Mouse (Mus musculus): ENCODE measurements at regions not wholly inside any gene's neighbourhood (a gene's known extent, or its start where the extent isn't known, plus 50 kb on each side); places are given as distances from the start of the nearest gene placed in this dataset.

DNA sequence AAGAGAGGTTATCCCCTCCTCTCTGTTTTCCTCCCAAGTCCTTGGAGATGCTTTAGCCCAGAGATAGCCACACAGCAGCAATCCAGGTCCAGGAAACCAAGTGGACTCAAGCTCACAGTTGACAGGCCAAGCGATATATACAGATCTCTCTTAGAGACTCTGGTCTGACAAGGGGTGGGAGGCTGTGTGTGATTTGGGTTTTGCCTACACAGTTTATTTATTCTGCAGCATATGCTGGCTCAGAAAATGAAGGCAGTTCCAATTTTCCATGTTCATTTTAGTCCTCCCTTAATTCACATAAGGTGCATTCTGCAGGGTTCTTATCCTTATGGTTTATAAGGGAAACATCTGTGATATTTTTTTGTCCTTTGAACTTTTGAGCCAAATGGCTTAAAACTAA, 595.0 kb upstream of the Apob start:
- ATAC-seq (replicated peaks; ENCODE audit: low FRiP score, low TSS enrichment, poor library complexity, severe bottlenecking) = no peak

DNA sequence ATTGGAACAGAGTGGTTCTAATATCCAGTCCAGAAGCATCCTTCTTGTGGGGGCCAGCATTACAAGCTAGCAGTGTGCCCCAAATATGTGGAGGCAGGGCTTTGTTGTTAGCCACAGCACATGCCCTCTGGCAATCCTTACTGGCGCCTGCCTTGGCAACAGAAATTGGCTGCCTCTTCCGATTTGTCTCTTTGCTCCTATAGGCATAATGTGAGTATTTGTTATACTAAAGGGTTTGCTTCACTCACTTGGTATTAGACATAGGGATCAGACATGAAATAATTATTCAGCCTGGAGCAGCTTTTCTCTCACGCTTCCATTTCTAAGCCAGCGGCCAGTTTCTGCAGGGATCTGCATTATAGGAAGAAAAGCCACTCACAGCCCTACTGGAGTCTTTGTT, 573.6 kb upstream of the Apob start:
- ATAC-seq (replicated peaks; ENCODE audit: low FRiP score, low TSS enrichment, poor library complexity, severe bottlenecking) = no peak

DNA sequence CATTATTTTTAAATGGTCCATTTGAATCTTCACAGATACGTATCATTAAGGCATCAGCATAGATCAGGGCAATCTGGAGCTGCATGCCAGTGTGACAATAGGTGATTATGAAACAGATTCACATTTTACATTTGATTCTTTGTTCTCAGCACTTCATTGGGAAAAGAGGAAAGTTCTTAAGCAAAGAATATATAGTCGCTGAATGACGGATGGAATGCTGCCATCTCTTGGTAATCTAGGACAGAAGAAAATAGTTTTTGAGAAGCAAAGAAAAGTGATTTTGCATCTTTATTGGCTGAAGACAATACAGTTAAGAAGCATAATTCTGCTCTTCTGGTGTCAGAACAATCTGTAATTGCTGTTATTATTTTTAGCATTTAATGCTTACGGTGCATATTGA, 565.6 kb upstream of the Apob start:
- ATAC-seq (replicated peaks; ENCODE audit: low FRiP score, low TSS enrichment, poor library complexity, severe bottlenecking) = no peak

DNA sequence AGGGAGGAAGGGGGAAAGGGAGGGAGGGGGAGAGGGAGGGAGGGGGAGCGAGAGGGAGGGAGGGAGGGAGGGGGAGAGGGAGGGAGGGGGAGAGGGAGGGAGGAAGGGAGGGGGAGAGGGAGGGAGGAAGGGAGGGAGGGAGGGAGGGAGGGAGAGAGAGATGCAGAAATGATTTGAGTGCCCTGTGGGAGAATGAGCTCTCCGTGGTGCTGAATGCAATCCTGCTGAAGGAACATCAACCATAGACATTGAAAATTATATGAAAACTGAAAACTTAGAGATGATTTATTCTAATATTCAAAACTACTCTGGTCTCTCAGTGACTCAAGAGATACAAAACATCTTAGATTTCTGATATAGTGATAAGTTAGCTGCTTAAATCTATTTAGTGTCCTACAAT, 557.2 kb upstream of the Apob start:
- no peak for ATAC-seq (replicated peaks; ENCODE audit: low FRiP score, low TSS enrichment, poor library complexity, severe bottlenecking)

DNA sequence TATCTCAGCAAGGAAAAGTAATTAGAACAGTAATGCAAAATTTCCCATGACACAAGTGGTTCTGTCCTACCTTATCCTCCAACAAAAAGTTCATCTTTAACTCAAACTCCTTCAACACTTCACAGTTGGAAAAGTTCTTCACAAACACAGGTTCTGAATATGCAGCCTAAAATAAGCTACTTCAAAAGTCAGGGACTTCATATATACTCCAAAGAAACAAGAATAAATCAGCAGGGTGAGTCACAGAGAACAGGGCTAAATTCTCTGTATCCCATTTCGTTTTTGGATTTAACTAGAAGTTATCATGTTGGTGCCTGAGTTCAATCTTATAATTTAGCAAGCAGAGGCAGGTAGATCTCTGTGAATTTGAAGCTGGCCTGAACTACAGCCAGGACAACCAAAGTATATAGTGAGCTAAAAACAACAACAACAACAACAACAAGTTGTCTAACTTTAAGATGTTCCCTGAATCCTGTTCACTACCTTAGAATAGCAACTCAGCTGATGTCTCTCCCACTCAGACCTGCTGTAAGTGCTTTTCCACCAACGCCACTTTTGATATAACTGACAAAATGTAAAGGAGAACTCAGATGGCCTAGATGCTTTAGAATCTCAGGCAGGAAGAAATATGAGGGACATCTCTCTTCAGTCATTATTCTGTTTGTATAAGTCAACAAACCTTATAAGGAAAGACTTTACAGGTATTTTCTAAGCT, 555.5 kb upstream of the Apob start:
- ATAC-seq (replicated peaks; ENCODE audit: low FRiP score, low TSS enrichment, poor library complexity, severe bottlenecking) = no peak

DNA sequence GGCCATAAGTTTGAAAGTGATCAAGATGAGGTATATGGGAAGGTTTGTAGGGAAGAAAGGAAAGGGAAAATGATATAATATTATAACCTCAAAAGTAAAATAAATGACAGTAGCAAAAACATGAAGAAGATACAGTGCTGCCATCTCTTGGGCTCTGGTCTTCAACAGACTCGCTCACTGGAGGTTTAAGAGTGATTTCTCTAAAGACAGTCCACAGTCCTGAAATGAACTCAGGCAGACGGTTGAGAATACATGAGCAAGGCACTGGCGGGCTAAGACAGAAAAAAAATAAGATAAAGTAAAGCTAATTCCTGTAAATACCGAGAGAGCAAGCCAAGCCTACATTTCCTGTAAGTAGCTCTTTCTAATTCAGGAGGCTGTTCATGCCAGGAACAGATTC, 546.5 kb upstream of the Apob start:
- ATAC-seq (replicated peaks; ENCODE audit: low FRiP score, low TSS enrichment, poor library complexity, severe bottlenecking) = no peak

DNA sequence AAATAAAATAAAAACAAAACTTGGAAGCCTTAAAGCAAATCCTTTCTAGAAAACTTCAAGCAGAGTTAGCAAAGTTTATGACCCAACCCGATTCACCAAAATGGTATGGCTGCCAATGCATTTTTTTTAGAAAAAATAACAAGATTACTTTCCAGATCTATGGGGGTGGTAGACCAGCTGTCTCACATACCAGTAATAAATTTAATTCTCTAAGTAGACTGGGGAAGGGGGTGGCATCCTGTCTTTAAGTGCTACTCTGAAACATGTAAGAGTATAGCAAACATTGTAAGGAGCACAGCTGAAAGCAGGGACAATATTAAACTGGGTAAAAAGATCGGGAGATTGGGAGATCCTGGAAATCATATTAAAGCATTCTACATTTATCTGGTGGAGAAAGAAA, 532.2 kb upstream of the Apob start:
- no peak for ATAC-seq (replicated peaks; ENCODE audit: low FRiP score, low TSS enrichment, poor library complexity, severe bottlenecking)

DNA sequence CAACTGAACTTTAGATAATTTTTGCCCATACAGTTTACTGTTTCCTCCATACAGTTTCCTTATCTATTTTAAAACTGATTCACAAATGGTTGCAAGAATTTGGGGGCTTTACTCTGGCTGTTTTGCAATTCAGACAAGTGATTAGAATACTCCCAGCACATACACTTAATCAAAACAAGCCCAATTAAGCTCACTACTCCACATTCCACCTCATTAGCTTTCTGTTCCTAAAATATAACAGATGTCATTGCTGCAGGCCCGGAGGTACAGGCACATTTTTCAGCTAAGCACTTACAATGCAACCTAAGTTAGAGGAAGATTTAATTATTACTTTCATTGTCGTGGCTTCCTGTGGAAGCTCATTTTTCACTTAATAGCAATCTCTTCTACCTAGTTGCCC, 526.9 kb upstream of the Apob start:
- ATAC-seq (replicated peaks; ENCODE audit: low FRiP score, low TSS enrichment, poor library complexity, severe bottlenecking) = no peak

DNA sequence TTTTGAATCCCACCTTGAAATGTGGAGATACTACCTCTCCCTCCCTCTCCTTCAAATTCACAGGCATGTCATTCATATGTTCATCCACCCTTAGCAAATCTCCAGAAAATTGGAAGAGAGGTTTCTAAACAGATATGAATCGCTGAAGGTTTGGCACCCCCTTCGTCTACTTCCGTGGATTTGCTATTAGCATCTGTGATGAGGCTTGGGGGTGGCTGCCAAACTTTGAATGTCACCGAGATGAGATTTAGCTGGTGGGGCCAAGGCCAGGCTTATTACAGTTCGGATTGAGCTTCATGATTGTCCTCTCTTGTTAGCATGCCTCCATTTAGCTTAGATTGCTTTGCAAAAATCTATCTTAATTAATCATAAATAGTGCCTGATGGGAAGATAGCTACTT, 520.4 kb upstream of the Apob start:
- ATAC-seq (replicated peaks; ENCODE audit: low FRiP score, low TSS enrichment, poor library complexity, severe bottlenecking) = no peak

DNA sequence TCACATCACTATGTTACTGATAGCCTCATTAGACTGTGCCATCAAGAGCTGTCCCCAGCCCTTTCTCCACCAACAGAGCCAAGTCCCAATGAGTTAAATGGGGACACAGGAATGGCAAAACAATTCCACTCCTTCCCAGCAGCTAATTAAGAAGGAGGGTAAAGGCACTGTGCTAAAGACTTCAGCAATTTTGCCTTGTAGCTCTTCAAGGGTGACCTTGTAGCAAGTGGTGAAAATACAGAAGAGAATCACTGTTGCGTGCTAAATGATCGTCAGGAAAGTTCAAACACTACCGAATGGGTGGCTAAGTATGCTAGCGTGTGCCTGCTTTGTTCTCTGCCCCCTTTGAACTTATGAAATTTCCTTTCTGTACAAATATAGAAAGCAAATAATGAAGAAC, 519.9 kb upstream of the Apob start:
- ATAC-seq (replicated peaks; ENCODE audit: low FRiP score, low TSS enrichment, poor library complexity, severe bottlenecking) = no peak

DNA sequence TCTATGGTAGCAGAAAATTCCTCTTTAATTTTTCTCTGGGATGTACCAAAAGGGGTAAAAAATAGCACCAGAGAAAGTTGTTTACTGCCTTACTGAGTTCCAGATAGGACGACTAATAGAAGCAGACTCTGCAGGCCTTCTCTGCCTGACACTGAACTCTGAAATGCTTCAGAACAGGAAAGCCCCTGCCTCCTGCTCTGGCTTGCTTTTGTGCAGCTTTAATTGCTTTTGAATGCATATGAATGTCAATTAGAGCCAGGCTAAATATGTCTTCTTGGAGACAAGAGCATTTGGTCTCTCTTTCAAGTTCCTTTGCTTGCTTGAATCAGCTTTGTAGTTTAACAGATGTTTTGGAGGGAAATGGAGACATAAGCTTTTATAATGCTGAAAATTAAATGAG, 512.5 kb upstream of the Apob start:
- ATAC-seq (replicated peaks; ENCODE audit: low FRiP score, low TSS enrichment, poor library complexity, severe bottlenecking) = no peak

DNA sequence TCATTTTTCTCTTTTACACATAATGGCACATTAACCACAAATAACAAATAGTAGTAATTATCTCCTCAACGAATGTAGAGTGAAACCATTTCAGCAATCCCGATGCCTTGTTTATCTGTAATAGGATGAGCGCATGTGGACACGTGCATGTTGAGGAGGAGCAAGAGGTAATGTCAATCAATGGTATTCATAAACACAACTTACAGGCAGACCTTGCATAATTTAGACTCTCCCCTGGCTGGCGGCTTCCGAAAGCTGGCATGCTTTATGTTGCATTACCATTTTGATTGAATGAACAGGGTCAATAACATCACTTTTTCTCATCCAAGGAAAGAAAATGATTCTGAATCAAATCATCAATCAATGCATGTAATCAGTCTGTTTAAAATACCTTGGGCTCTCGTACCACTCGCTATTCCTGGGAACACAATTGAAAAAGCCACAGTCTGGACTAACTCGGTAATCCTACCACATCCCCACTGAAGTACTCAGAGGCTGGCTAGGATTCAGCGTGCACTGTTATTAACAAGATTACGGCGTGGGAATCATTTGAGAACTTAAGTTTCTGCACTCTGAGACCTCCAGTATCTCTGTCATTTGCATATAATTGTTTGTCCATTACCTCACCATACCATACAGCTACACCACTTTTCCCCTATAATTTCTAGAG, 464.7 kb upstream of the Apob start:
- no peak for ATAC-seq (replicated peaks; ENCODE audit: low FRiP score, low TSS enrichment, poor library complexity, severe bottlenecking)

DNA sequence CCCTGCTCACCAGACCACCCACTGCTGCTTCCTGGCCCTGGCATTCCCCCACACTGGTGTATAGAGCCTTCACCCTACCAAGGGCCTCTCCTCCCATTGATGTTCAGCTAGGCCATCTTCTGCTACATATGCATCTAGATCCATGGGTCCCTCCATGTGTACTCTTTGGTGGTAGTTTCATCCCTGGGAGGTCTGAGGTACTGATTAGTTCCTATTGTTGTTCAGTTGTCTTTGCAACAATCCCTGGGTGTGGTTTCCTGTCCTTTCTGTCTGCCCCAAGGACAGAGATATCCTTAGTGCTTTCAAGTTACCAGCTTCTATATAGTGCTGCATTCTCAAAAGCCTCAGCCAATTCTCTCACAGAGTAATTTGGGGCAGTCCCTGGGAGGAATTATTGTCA, 440.1 kb upstream of the Apob start:
- ATAC-seq (replicated peaks; ENCODE audit: low FRiP score, low TSS enrichment, poor library complexity, severe bottlenecking) = no peak

DNA sequence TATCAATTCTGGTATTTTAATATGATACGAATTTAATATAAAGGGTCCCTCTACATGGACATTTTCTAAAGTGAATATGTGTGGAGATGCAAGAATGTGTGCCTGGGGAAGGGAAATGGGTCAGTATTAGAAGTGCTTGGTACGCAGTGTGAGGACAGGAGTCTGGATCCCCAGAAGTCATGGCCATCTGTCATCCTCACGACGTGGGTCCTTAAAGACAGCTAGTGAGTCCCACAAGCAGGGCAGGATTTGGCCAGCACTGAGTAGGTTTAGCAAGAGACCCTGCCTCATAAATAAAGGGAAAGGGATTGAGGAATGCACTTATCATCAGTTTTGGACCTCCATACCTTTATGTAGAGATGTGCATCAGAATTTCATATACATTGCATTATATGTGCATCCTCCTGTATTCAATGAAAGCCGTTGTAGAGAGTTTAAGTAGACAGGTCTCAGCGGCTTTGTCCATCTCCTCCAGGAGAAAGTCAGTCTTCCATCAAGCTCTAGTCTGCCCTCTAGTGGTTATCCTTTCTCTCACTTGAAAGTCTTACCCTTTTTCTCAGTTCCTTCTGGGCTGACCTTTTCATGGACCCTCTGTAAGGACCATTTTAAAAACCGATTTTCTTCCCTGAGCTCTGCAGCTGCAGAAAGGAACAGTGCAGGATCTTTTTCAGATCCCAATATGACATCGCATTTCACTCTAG, 434.0 kb upstream of the Apob start:
- no peak for ATAC-seq (replicated peaks; ENCODE audit: low FRiP score, low TSS enrichment, poor library complexity, severe bottlenecking)

DNA sequence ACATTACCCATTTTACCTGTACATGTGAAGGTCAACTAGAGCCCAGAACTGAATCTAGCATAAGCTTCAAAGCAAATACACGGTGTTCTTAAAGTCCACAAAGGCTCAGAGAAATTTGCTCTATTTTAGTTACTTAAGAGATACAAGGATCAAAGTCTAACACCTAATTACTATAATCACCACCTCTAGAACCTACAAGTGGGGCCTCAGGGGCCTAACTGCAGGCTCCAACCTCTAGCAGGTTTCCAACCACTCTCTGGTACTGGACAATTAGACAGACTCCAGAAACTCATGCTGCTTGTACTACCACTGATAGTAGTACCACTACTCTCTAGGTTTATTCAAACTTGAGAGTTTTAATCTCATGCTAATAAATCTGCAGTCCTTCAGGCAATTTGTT, 428.7 kb upstream of the Apob start:
- ATAC-seq (replicated peaks; ENCODE audit: low FRiP score, low TSS enrichment, poor library complexity, severe bottlenecking) = no peak

DNA sequence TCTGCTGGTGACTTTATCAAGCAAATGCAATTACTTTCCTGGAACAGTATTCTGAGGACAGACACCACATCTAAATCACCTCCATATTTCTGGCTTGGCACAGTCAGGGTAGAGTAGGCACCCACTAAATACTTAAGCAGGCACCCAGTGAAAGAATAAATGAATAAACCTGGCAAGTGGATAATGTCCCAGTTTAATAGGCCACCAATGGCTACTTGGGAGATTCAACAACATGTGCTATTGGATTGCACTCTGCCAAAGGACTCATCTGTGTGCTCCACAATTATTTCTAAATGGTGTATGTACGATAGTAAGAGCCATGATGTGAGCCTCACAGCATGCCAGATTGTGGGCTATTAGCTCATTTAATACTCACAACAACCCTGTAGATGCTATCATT, 417.2 kb upstream of the Apob start:
- no peak for ATAC-seq (replicated peaks; ENCODE audit: low FRiP score, low TSS enrichment, poor library complexity, severe bottlenecking)

DNA sequence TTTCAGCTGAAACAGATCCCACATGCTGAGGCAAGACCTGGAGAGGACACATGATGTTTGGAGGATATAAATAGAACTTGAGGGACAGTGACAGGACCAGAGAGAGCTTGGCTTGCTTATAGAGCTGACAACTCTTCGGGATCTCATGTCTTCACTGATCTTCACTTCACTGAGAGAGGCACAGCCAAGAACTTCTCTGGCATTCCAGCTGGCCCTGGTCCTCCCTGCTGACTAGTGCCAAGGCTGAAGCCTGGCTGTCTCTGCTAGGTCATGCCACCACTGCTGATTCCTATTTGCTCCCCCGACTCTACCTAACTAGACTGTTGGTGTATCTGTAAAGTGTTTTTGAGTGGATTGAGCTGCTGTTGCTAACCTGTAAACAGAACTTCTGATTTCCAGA, 401.4 kb upstream of the Apob start:
- ATAC-seq (replicated peaks; ENCODE audit: low FRiP score, low TSS enrichment, poor library complexity, severe bottlenecking) = no peak

DNA sequence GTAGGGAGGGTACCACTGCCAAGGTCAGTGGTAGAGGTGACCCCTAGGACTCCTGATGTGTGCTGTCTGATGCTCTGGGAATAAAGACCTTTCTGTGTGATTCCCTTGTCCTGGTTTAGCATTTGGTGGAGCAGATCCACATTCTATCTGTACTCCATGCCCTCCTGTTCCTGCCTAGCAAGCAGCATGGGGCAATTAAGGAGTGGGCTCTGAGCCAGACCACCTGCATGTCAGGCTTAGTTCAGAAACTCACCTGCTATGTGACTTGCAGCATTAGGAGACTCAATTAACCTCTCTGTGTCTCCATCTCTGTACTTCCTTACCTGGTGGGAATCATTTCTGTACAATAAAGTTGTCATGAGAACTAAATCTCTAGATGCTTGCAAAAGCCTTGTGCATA, 389.9 kb upstream of the Apob start:
- no peak for ATAC-seq (replicated peaks; ENCODE audit: low FRiP score, low TSS enrichment, poor library complexity, severe bottlenecking)

DNA sequence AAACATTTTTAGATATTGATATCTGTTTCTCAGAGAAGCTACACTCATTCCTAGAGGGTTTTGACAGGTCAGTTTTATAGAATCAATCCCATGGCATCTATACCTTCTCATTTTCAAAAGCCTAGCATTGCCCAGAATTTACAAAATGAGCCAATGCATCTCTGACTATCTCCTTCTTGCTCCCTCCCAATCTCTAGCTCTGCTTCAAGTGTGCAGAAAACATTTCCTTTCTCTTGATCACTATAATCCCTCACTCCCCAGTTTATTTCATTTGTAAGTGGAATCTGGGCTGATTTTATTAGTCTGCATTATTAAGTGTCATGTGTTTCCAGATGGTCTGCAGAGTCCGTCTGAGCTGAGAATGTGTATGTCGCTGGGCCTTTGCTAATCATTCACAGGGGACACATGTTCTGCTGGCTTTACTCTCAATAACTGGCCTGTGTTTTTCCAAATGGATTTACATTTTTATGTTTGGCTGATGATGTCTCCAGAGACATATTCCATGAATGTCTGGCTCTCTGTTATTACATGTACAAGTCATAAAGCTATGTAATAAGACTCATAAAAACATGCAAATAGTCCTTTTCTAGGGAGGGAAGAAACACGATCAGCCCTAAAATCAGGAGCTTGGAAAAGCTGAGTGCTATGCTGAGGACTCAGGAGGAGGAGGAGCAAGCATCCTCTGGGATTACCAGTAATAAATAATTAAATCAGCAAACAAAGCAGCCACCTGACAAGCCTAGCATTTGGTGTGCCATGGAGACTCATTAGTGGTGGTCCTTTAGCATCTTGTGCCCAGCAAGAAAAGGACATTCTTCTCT, 366.0 kb upstream of the Apob start:
- no peak for ATAC-seq (replicated peaks; ENCODE audit: low FRiP score, low TSS enrichment, poor library complexity, severe bottlenecking)

All from megakaryocyte-erythroid progenitor cell, adult 5-6 weeks (primary cell).